Mouse (Mus musculus) myocyte (in vitro differentiated cells): ENCODE results near the gene Ccnt2.

Source experiments
- CEBPB ChIP-seq: IDR thresholded peaks from 2 replicates; pipeline ENCODE4 v1.6.1; 2011; ENCODE audit warnings: mild to moderate bottlenecking, moderate library complexity; ENCODE audit not compliant: poor library complexity, insufficient read depth, severe bottlenecking
- E2F4 ChIP-seq: IDR thresholded peaks from one replicate; pipeline ENCODE4 v1.6.1; 2011; ENCODE audit warnings: mild to moderate bottlenecking, control low read depth, moderate library complexity; ENCODE audit not compliant: insufficient read depth
- MAX ChIP-seq: IDR thresholded peaks from one replicate; pipeline ENCODE4 v1.6.1; 2011; ENCODE audit warnings: low read depth, mild to moderate bottlenecking, control low read depth
- MYOD1 ChIP-seq, 3 experiments: IDR thresholded peaks; one replicate each; pipeline ENCODE4 v1.6.1; 2011; ENCODE audit warnings: control low read depth in 2 of 3, low read depth in 2 of 3, mild to moderate bottlenecking in 2 of 3, moderate library complexity in 1 of 3; ENCODE audit not compliant: insufficient read length in 2 of 3, control insufficient read depth in 1 of 3
- POLR2A ChIP-seq: IDR thresholded peaks from one replicate; pipeline ENCODE4 v1.6.1; 2011; ENCODE audit warnings: low read depth, mild to moderate bottlenecking, control low read depth, moderate library complexity; ENCODE audit not compliant: insufficient read length
- USF1 ChIP-seq: IDR thresholded peaks from one replicate; pipeline ENCODE4 v1.6.1; 2011; ENCODE audit warnings: low read depth, mild to moderate bottlenecking, control low read depth, moderate library complexity

GRCm38 (mm10) chr1:127732435-127732834 lies 41.5 kb upstream of the Ccnt2 start:
- TF ChIP-seq E2F4 (no peak), USF1 (no peak), POLR2A (no peak), MAX (no peak), MYOD1 (IDR thresholded peaks at IDR 0.05; ENCODE audit: control insufficient read depth in 1 of 3, insufficient read length in 2 of 3, low read depth in 2 of 3) (no peak), CEBPB (no peak)
